Mouse (Mus musculus) hematopoietic stem cell, adult 5-6 weeks (primary cell): ENCODE measurements around the gene Als2cr12. TPM values are rescaled to one million over a fixed set of nuclear protein-coding genes. Genes with fewer than 3 reads are reported as not detected.

ENCODE experiments used
- total RNA-seq: library from RNA; stranded (forward); fragments of 172-1452, 232-1000 nt; gene quantifications from 2 replicates; pipeline ENCODE4 v1.2.3, GENCODE M21; 2017

The Als2cr12 gene
- total RNA-seq, 1 experiment from 2014 or later = not detected

Other genes starting within 250 kb of the Als2cr12 start
- 70.3 and 87.7 TPM in 2 replicates for gene Orc2, start 190.9 kb downstream of the Als2cr12 start, total RNA-seq
- gene Fam126b, start 109.7 kb downstream of the Als2cr12 start, total RNA-seq = 17.9 and 35.1 TPM in 2 replicates
- 51.0 and 89.8 TPM in 2 replicates for gene Ndufb3, start 109.6 kb downstream of the Als2cr12 start, total RNA-seq
- 89.9 and 127 TPM in 2 replicates for gene Cflar, start 15.5 kb upstream of the Als2cr12 start, total RNA-seq
- gene Casp8, start 99.4 kb upstream of the Als2cr12 start, total RNA-seq = 145 and 152 TPM in 2 replicates